Mouse (Mus musculus): Measurements from ENCODE around the gene P3h3.
"Not testable (repeated sequence)": the region's sequence is repeated elsewhere in the genome, so short reads cannot be mapped to it uniquely, and the experiment has no call there.

P3h3 gene

GRCm38 (mm10) chr6:124831199-124831598 is 26.4 kb downstream of the P3h3 start:
- DNase-seq (ENCODE audit: low spot score in 2 of 2): not testable (repeated sequence)

- DNase-seq (ENCODE audit: low spot score in 2 of 2): peak; percentile 86 to 91
These were observed 27.5 kb downstream of the P3h3 start for GRCm38 (mm10) chr6:124829799-124830700.

GRCm38 (mm10) chr6:124828868-124829798 is 28.4 kb downstream of the P3h3 start, which contains the start of the genes Usp5 and Cdca3:
Usp5 (minus strand) TSS chr6:124829484.
Cdca3 (plus strand) TSS chr6:124829547.
- DNase-seq (ENCODE audit: low spot score in 2 of 2): peak; percentile 95 to 98

- peak; percentile 46 to 71 for DNase-seq (ENCODE audit: low spot score in 2 of 2)
These were observed 29.4 kb downstream of the P3h3 start for GRCm38 (mm10) chr6:124828101-124828592.

- DNase-seq (ENCODE audit: low spot score in 2 of 2): no peak
These were observed 35.5 kb downstream of the P3h3 start for GRCm38 (mm10) chr6:124822049-124822448.

GRCm38 (mm10) chr6:124820891-124821290 is 36.7 kb downstream of the P3h3 start:
- no peak for DNase-seq (ENCODE audit: low spot score in 2 of 2)

GRCm38 (mm10) chr6:124817971-124818370 is 39.6 kb downstream of the P3h3 start:
- DNase-seq (ENCODE audit: low spot score in 2 of 2): no peak

GRCm38 (mm10) chr6:124817563-124817962 is 40.0 kb downstream of the P3h3 start:
- DNase-seq (ENCODE audit: low spot score in 2 of 2): no peak

GRCm38 (mm10) chr6:124817125-124817524 is 40.4 kb downstream of the P3h3 start:
- no peak for DNase-seq (ENCODE audit: low spot score in 2 of 2)

- DNase-seq (ENCODE audit: low spot score in 2 of 2): no peak
These were observed 40.9 kb downstream of the P3h3 start for GRCm38 (mm10) chr6:124816611-124817010.

GRCm38 (mm10) chr6:124814858-124815774 is 42.4 kb downstream of the P3h3 start:
- DNase-seq (ENCODE audit: low spot score in 2 of 2): no peak

GRCm38 (mm10) chr6:124814448-124814847 is 43.1 kb downstream of the P3h3 start:
- no peak for DNase-seq (ENCODE audit: low spot score in 2 of 2)

GRCm38 (mm10) chr6:124813933-124814332 is 43.6 kb downstream of the P3h3 start, which contains the start of gene Tpi1:
Tpi1 (minus strand) TSS chr6:124814296.
- DNase-seq (ENCODE audit: low spot score in 2 of 2): peak; percentile 91 to 93

GRCm38 (mm10) chr6:124813496-124813895 is 44.1 kb downstream of the P3h3 start:
- DNase-seq (ENCODE audit: low spot score in 2 of 2): peak; percentile 37 to 63

GRCm38 (mm10) chr6:124812848-124813247 is 44.7 kb downstream of the P3h3 start:
- no peak for DNase-seq (ENCODE audit: low spot score in 2 of 2)

- DNase-seq (ENCODE audit: low spot score in 2 of 2): no peak
These were observed 45.6 kb downstream of the P3h3 start for GRCm38 (mm10) chr6:124811701-124812560.

GRCm38 (mm10) chr6:124811403-124811665 is 46.2 kb downstream of the P3h3 start:
- no peak for DNase-seq (ENCODE audit: low spot score in 2 of 2)

GRCm38 (mm10) chr6:124810566-124811402 is 46.8 kb downstream of the P3h3 start:
- not testable (repeated sequence) for DNase-seq (ENCODE audit: low spot score in 2 of 2)
